Mouse (Mus musculus) adrenal gland, postnatal 0 days (tissue): ENCODE results near the gene Rasl12. TPM values are rescaled to one million over a fixed set of nuclear protein-coding genes. Genes with fewer than 3 reads are reported as not detected.

Source experiments
- polyA plus RNA-seq: library from polyadenylated mRNA; unstranded; fragments of >200 nt; fragmentation: Nextera tagmentation; extraction: Ambion mirVana; gene quantifications from 2 replicates; pipeline ENCODE4 v1.2.1, GENCODE M21; 2015

Rasl12 gene
- polyA plus RNA-seq = 3.5 and 4.7 TPM in 2 replicates

DNA sequence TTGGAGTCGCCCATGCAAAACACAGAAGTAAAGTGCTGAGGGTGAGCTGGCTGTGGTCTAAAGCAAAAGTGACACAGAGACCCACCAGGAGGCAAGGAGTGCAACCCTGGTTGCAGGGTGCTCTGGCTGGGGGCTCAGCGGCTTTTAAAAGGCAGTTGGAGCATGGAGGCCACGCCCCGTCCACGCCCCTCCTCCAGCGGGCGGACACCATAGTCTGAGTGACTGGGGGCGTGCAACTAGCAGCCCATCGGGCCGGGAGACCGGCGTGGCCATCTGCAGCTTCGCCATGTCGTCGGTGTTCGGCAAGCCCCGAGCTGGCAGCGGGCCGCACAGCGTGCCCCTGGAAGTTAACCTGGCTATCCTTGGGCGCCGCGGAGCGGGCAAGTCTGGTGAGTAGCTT is at the start of gene Rasl12:
Gene Rasl12, plus strand, starts transcription at position 228 of the 400 bp plus-strand sequence.

DNA sequence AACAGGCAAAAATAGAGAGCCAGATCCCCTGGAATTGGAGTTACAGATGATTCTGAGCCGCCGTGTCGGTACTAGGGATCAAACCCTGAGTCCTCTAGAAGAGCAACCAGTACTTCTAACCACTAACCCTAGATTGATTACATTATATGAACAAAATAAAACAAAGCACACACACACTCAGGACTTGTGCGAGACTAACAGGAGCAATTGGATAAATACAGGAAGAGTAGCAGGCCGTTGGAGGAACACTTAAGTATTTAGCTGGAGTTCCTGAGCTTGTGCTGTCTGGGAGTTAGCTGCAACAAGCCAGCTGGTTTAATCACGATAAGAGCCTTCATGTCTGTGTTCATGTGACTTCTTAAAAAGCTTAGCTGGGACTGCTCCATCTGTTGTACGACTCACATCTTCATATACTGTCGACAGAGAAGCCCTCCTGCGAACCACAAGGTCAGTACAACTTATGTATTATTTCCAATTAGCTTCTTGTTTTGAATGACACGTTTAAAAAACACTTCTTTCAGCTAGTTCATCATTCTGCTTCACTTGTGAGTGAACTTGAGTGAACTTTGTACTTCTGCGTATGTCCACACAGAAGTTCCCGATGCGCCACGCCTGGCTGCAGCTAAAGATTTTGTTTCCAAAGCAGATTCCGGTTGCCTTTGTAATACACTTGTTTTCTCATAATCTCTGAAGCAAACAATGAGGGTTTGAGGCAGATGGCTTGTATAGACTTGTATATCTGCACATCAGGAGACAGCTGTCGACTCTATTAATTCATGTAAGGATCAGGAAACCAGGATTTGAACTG is 37.5 kb upstream of the Rasl12 start, which contains the start of gene Ubap1l:
Gene Ubap1l, plus strand, starts transcription at position 401 of the 808 bp plus-strand sequence.

DNA sequence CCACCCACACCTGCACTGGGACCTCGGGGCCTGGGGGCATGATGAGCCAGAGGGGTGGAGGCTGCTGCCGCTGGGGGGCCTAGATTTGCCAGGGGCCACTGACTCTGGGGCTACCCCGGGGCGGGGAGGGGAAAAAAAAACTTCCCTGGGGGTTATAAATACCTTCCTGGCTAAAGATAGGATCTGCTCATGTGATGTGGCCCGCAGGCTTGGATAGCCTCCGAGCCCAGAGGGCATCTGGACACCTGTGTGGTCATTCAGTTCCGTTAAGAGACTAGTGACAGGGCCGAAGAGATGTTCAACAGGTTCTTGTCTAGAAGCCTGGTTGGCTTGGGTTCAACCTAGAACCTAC is 6.7 kb upstream of the Rasl12 start, which contains the start of gene Kbtbd13:
Gene Kbtbd13, minus strand, starts transcription at position 40 of the 352 bp plus-strand sequence.

DNA sequence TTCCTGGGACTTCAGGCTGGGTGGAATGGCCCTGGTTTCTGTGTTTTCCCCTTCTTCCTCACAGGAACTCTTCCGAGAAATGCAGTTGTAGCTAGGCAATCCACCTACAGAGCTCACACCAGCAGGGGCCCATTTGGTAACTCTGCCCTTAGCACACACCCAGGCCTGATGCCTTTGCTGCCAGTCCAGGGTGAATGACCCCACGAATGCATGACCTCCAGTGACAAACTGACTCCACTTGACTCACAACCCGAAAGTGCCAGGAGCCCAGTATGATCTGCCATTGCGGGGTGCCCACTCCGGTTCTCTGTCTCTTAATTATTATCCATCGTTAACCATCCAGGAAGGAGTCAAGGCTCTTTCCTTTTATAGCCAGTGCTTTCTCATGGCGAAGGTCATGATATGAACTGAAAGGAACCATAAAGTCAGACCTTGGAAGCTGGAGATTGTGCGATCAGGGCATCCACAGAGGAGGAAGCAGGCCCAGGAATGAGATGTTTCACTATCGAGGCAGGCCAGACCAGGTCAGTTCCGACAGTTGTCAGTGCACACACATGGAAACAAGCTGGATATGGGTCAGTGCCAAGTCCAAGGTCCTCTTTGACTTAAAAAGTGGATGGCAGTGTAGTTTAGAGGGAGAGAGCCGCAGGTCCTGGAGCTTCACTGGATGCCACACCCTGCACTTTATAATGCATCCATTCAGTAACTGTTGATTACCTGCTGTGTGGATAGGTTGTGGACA is 24.6 kb downstream of the Rasl12 start, which contains the start of gene Slc51b:
Gene Slc51b, minus strand, starts transcription at position 196 of the 742 bp plus-strand sequence.

GRCm38 (mm10) chr9:65435671-65436301 is 37.5 kb downstream of the Rasl12 start, which contains the start of gene Mtfmt:
TSS of gene Mtfmt (plus strand) at chr9:65435782.

DNA sequence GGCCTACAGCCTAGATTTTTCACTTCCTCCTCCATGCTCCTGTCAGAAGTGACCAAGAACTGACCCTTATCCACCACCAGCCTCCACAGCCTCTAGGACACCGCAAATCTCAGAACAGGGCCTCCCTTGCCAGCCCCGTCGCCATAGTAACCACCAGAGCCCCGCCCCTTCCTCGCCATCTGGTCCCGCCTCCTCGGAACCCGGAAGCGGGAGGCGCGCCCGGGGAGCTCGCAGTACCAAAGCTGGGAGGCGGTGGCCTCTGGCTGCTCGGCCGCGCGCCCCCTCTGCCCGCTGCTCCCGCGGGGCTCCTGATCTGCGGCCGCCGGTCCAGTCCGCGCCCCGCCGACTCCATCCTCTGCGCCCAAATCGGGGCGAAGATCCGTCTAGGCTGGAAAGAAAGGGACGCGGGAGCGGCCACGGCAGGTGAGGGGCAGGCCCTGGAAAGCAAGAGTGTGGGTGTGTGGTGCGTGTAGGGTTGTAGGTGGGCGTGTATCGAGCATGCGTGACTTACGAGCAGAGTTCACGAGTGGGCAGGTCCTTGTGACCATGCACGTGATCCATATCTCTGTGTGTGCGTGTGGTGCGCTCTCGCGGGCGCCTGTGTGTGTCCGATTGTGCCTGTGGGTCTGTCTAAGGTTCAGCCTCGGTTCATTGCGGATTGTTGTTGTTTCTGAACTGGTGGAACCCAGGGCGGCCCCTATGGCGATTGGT is 62.6 kb downstream of the Rasl12 start, which contains the start of gene Spg21:
Gene Spg21, plus strand, starts transcription at position 216 of the 711 bp plus-strand sequence.

Other genes starting within 250 kb of the Rasl12 start
- gene Parp16, start 203.2 kb upstream of the Rasl12 start, polyA plus RNA-seq = 14.7 and 25.6 TPM in 2 replicates
- gene Cilp, start 133.3 kb upstream of the Rasl12 start, polyA plus RNA-seq = 1.2 and 2.6 TPM in 2 replicates
- gene Clpx, start 104.2 kb upstream of the Rasl12 start, polyA plus RNA-seq = 52.5 and 74.9 TPM in 2 replicates
- gene Pdcd7, start 52.4 kb upstream of the Rasl12 start, polyA plus RNA-seq = 8.5 and 11.2 TPM in 2 replicates
- gene Ubap1l, start 37.5 kb upstream of the Rasl12 start, polyA plus RNA-seq = 0.09 and 0.10 TPM in 2 replicates
- gene Kbtbd13, start 6.9 kb upstream of the Rasl12 start, polyA plus RNA-seq = 0.26 and 0.35 TPM in 2 replicates
- gene Slc51b, start 24.4 kb downstream of the Rasl12 start, polyA plus RNA-seq = 1.3 TPM in 1 of 2 replicates, not detected in the other
- 11.7 and 17.8 TPM in 2 replicates for gene Mtfmt, start 37.3 kb downstream of the Rasl12 start, polyA plus RNA-seq
- 85.8 and 102 TPM in 2 replicates for gene Spg21, start 62.4 kb downstream of the Rasl12 start, polyA plus RNA-seq
- gene Ankdd1a, start 121.7 kb downstream of the Rasl12 start, polyA plus RNA-seq = 0.10 TPM in 1 of 2 replicates, not detected in the other
- 21.8 and 32.3 TPM in 2 replicates for gene Plekho2, start 181.5 kb downstream of the Rasl12 start, polyA plus RNA-seq
- gene Pif1, start 188.7 kb downstream of the Rasl12 start, polyA plus RNA-seq = 1.6 and 2.4 TPM in 2 replicates
- 17.9 and 26.3 TPM in 2 replicates for gene Rbpms2, start 231.1 kb downstream of the Rasl12 start, polyA plus RNA-seq